Mouse (Mus musculus) cerebellum, adult 2 months (tissue): ENCODE data around the gene Vat1.

Experiments
- CTCF ChIP-seq: fragments of 200-500 bp; IDR thresholded peaks from 2 replicates; pipeline ENCODE4 v1.5.1; 2011; ENCODE audit warnings: low read depth, mild to moderate bottlenecking, control low read depth, low read length, moderate library complexity, borderline replicate concordance; ENCODE audit not compliant: insufficient read depth
- POLR2A ChIP-seq: fragments of 200-500 bp; IDR thresholded peaks from 2 replicates; pipeline ENCODE4 v1.6.1; 2011; ENCODE audit warnings: low read length, control low read depth, borderline replicate concordance; ENCODE audit not compliant: insufficient read depth

DNA sequence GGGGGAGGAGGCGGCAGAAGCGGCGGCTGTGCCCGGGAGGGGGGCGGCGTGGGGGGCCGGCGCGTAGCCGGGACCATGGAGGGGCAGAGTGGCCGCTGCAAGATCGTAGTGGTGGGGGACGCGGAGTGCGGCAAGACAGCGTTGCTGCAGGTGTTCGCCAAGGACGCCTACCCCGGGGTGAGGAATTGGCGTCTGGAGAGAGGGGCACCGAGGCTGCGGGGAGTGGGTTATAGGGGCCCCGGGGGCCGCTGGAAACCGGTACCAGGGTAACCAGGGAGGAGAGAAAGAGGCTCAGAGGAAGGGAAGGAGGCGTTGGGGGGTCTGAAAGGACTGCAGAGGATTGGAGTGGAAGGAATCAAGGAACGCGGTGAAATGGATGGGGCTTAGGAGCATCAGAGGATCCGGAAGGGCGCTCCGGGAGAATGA is 2.2 kb upstream of the Vat1 start:
- TF ChIP-seq CTCF = no peak
- TF ChIP-seq POLR2A = no peak
